44 mouse cellular contexts compared by ENCODE assay signal in the genomic region with DNA sequence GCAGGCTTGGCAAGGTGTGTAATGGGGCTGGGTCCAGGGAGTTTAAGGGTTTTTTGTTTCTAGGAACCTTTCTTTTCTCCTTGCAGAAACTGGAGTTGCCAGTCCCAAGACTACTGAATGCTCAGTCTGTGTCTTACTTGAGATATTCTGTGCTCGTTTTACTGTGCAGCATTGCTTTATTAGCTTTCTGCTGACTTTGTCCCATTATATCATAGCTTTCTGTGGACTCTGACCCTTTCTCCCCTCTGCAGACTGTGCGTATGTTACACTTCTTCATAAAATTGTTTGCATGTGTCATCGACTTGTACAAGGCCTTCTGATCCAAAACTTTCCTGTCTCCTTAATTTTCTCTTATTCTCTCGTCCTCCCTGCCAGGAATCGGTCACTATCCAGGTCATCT. TPM values are rescaled to one million over a fixed set of nuclear protein-coding genes. Genes with fewer than 3 reads are reported as not detected.
"Had no signal": no experiment of that assay in that cellular context is flagged by ENCODE, and none has a peak within 500 bp of the region (broad histone marks: within the 10 kb centered on the region; RNA-seq: fewer than 3 reads in every experiment).

No protein-coding gene starts in this region.

- H3K9ac ChIP-seq: heart, embryonic 12.5 days; heart, embryonic 13.5 days; heart, embryonic 15.5 days; hindbrain, embryonic 12.5 days; hindbrain, embryonic 13.5 days; hindbrain, embryonic 14.5 days; hindbrain, embryonic 15.5 days; kidney, embryonic 15.5 days had no signal

- H3K36me3 ChIP-seq: heart, embryonic 10.5 days; heart, embryonic 12.5 days; heart, embryonic 13.5 days; heart, embryonic 15.5 days; hindbrain, embryonic 10.5 days; hindbrain, embryonic 12.5 days; hindbrain, embryonic 13.5 days; hindbrain, embryonic 15.5 days; kidney, embryonic 15.5 days had no signal

- H3K9me3 ChIP-seq: heart, embryonic 10.5 days; heart, embryonic 12.5 days; heart, embryonic 15.5 days; hindbrain, embryonic 10.5 days; hindbrain, embryonic 12.5 days; kidney, embryonic 15.5 days had no signal

- H3K4me2 ChIP-seq: heart, embryonic 11.5 days; heart, embryonic 12.5 days; heart, embryonic 13.5 days; heart, embryonic 15.5 days; hindbrain, embryonic 12.5 days; hindbrain, embryonic 13.5 days; hindbrain, embryonic 14.5 days; hindbrain, embryonic 15.5 days; kidney, embryonic 15.5 days had no signal

- DNase-seq: heart, postnatal 10 days; heart, postnatal 14 days; heart, postnatal 36 days; heart, postnatal 4 days; kidney, adult 11 months; kidney, adult 18-20 months; kidney, adult 2 months; kidney, adult 9 months; kidney, postnatal 10 days; kidney, postnatal 14 days; kidney, postnatal 25 days; kidney, postnatal 36 days; kidney, postnatal 4 days; layer of hippocampus, adult 9-11 months; layer of hippocampus, postnatal 36 days had no signal

- H3K4me3 ChIP-seq: heart, embryonic 10.5 days; heart, embryonic 12.5 days; heart, embryonic 13.5 days; heart, embryonic 15.5 days; hindbrain, embryonic 10.5 days; hindbrain, embryonic 12.5 days; hindbrain, embryonic 13.5 days; hindbrain, embryonic 15.5 days; kidney, embryonic 15.5 days; layer of hippocampus, adult 2 months; left cerebral cortex, adult 2 months had no signal

- H3K4me1 ChIP-seq: heart, embryonic 10.5 days; heart, embryonic 12.5 days; heart, embryonic 13.5 days; heart, embryonic 15.5 days; hindbrain, embryonic 10.5 days; hindbrain, embryonic 12.5 days; hindbrain, embryonic 13.5 days; hindbrain, embryonic 15.5 days had no signal

- H3K27ac ChIP-seq: heart, embryonic 10.5 days; heart, embryonic 13.5 days; heart, embryonic 15.5 days; hindbrain, embryonic 10.5 days; hindbrain, embryonic 12.5 days; hindbrain, embryonic 13.5 days; hindbrain, embryonic 14.5 days; hindbrain, embryonic 15.5 days; hindbrain, postnatal 0 days; kidney, embryonic 15.5 days; kidney, postnatal 0 days; layer of hippocampus, adult 2 months; left cerebral cortex, adult 2 months had no signal

- H3K27me3 ChIP-seq: heart, embryonic 15.5 days had no signal

- ATAC-seq: hindbrain, embryonic 16.5 days; hindbrain, postnatal 0 days; inflammation-experienced regulatory T-cells, adult 6 months had no signal

RNA-seq across cellular contexts. Expression of gene Tacstd2, which starts 9.2 kb away (rescaled TPM):
- total RNA-seq: heart, postnatal 10 days; heart, postnatal 25 days; heart, postnatal 36 days; heart, postnatal 4 days; left cerebral cortex, adult 2 months had no signal

RNA-seq across cellular contexts. Expression of gene Il23r, which starts 34.7 kb away (rescaled TPM):
- total RNA-seq: heart, adult 8-10 months; heart, postnatal 10 days; heart, postnatal 14 days; heart, postnatal 25 days; heart, postnatal 36 days; heart, postnatal 4 days; hematopoietic stem cell, adult 5-6 weeks; layer of hippocampus, adult 2 months; layer of hippocampus, adult 8-10 months; layer of hippocampus, postnatal 25 days; layer of hippocampus, postnatal 36 days; left cerebral cortex, adult 18-20 months; left cerebral cortex, adult 2 months; left cerebral cortex, adult 8-10 months had no signal
- polyA plus RNA-seq: heart, embryonic 10.5 days; heart, embryonic 11.5 days; heart, embryonic 12.5 days; heart, embryonic 13.5 days; heart, embryonic 14.5 days; heart, embryonic 15.5 days; heart, postnatal 0 days; hindbrain, embryonic 10.5 days; hindbrain, embryonic 11.5 days; hindbrain, embryonic 12.5 days; hindbrain, embryonic 13.5 days; hindbrain, embryonic 14.5 days; hindbrain, embryonic 15.5 days; hindbrain, embryonic 16.5 days; kidney, adult 2 months; kidney, embryonic 14.5 days; kidney, embryonic 15.5 days; kidney, embryonic 16.5 days; kidney, postnatal 0 days had no signal
